Mouse (Mus musculus) heart, embryonic 16.5 days (tissue): ENCODE data around the gene Phf8. TPM values are rescaled to one million over a fixed set of nuclear protein-coding genes. Genes with fewer than 3 reads are reported as not detected.

Experiments used
- ATAC-seq: fragments of 200-750 bp; cut with Nextera tagmentation; replicated peaks from 2 replicates; pipeline ENCODE4 v1.8.0; 2017; ENCODE audit warnings: moderate number of reproducible peaks; ENCODE audit not compliant: insufficient read depth, low FRiP score; ENCODE audit errors: extremely low read depth
- H3K27ac ChIP-seq: fragments of 300-500 bp; sonication (generic); 2 replicates; pipeline ENCODE4 v1.5.1; 2014; ENCODE audit warnings: mild to moderate bottlenecking, low read length, control low read depth, moderate library complexity
- H3K27me3 ChIP-seq: fragments of 300-500 bp; sonication (generic); 2 replicates; pipeline ENCODE4 v1.6.1; 2014; ENCODE audit warnings: low read length, mixed read lengths; ENCODE audit not compliant: control insufficient read depth, insufficient read depth
- H3K36me3 ChIP-seq: fragments of 300-500 bp; sonication (generic); 2 replicates; pipeline ENCODE4 v1.6.1; 2014; ENCODE audit not compliant: control insufficient read depth, insufficient read depth
- H3K4me1 ChIP-seq: fragments of 300-500 bp; sonication (generic); 2 replicates; pipeline ENCODE4 v1.6.1; 2014; ENCODE audit warnings: low read length, mixed read lengths; ENCODE audit not compliant: control insufficient read depth, insufficient read depth
- H3K4me2 ChIP-seq: fragments of 300-500 bp; sonication (generic); 2 replicates; pipeline ENCODE4 v1.6.1; 2014; ENCODE audit warnings: low read depth, mild to moderate bottlenecking, control low read depth, low read length
- H3K4me3 ChIP-seq: fragments of 300-500 bp; sonication (generic); 2 replicates; pipeline ENCODE4 v1.5.1; 2014; ENCODE audit warnings: mild to moderate bottlenecking, control low read depth, low read length
- H3K9ac ChIP-seq: fragments of 300-500 bp; sonication (generic); 2 replicates; pipeline ENCODE4 v1.6.1; 2014; ENCODE audit warnings: low read length, control low read depth
- H3K9me3 ChIP-seq: fragments of 300-500 bp; sonication (generic); replicated peaks from 2 replicates; pipeline ENCODE4 v1.6.1; 2016; ENCODE audit warnings: low read length; ENCODE audit not compliant: control insufficient read depth
- WGBS: fragments of 180-500 bp; shearing (Covaris S2); extraction: QIAGEN DNeasy Blood & Tissue Kit; methylation state at CpG from one replicate; pipeline ENCODE4 v1.1.7; 2014; 5-methylcytosine and 5-hydroxymethylcytosine counted together
- polyA plus RNA-seq: library from polyadenylated mRNA; unstranded; fragments of >200 nt; fragmentation: Nextera tagmentation; extraction: Ambion mirVana; gene quantifications from 2 replicates; pipeline ENCODE4 v1.2.1, GENCODE M21; 2015

Gene Phf8
- polyA plus RNA-seq, 1 experiment from 2014 or later = 11.6 TPM

DNA sequence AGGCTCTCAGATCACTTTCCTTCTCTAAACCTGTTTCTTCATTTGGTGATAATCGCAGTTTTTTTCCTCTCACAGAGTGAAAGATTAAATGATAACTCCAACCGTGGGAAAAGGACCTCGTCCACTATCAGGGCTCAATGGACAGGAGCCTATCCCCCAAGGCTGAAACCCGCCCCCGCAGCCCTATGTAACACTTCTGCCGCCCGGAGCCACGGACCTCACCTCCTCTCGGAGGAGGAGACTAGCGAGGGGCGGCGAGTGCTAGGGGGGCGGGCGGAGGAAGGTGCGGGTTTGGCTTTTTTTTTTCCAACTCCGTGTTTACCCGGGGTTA, 380 bp upstream of the Phf8 start:
- Histone ChIP-seq H3K9me3 (no peaks in the 10 kb centered on the region), H3K9ac (peak overlapping the region; percentile 74), H3K27me3 (no peaks in the 10 kb centered on the region), H3K36me3 (no peaks in the 10 kb centered on the region), H3K4me3 (peak overlapping the region; percentile 72), H3K4me1 (no peaks in the 10 kb centered on the region), H3K4me2 (peak overlapping the region; percentile 60), H3K27ac (peak overlapping the region; percentile 99)
- WGBS = 17% methylated on average over 16 of the region's 17 CpGs
- ATAC-seq = no peak

DNA sequence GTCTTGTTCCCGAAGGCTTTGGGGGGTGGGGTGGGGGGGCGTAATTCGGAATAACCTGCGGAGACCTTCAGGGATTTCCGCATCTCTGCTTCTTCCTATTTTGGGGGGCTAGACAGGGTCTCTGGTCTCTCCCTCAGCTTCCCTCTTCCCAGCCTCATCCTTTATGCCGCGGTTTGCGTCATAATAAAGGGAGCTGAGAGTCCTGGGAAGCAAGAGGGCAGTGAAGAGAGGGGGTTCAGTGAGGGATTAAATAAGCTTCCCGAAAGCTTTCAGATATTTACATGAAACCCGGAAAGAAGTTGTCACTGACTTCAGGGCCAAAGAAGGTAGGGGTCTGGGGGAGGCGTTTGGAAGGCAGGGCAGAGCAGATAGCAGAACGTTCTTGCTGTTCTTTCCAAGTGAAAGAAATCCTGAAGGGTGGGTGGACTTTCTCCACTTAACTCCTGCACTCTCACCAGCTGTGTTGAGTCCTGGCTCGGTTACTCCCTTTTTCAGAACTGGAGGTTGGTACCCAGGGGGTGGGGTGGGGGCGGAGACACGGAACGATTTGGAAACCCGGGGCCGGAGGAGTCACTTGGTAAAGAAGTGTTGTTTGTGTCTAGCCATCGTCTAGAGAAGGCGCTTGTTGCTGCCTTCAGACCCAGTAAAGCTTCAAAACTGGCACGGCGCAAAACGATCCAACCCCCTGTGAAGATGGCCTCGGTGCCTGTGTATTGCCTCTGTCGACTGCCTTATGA, 1.5 kb downstream of the Phf8 start:
- H3K4me2 ChIP-seq = peak overlapping the region; percentile 68
- no peaks in the 10 kb centered on the region for H3K4me1 ChIP-seq
- no peaks in the 10 kb centered on the region for H3K27me3 ChIP-seq
- H3K36me3 ChIP-seq = no peaks in the 10 kb centered on the region
- no peaks in the 10 kb centered on the region for H3K9me3 ChIP-seq
- ATAC-seq = no peak
- peak overlapping the region; percentile 88 for H3K9ac ChIP-seq
- 14% methylated on average over 25 of the region's 25 CpGs for WGBS
- peak overlapping the region; percentile 72 for H3K4me3 ChIP-seq
- peak overlapping the region; percentile 99 for H3K27ac ChIP-seq

DNA sequence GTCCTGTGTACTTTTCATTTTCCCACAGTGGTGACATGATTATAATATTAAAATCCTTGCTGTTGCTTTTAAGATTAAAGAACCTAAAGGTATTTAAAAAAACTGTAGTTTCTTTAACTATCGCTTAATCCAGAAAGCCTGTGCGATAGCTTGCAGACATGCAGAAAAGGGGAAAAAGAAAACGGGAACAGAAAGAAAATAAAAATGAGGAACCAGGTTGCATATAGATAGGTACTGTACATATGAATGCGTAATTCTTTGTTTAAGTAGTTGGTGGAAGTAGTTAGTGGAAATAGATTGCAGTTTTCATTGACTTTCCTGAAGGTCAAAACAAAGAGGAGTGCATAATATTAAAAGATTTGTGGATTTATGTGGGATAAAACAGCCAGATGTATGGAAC, 32.9 kb downstream of the Phf8 start:
- H3K9ac ChIP-seq = no peak overlapping the region
- H3K36me3 ChIP-seq = peaks cover 5% of the 10 kb centered on the region; the same call in 1 of the 2 replicates
- 88% methylated on average over 4 of the region's 4 CpGs for WGBS
- no peak overlapping the region for H3K4me2 ChIP-seq
- no peaks in the 10 kb centered on the region for H3K4me1 ChIP-seq
- no peaks in the 10 kb centered on the region for H3K9me3 ChIP-seq
- H3K27me3 ChIP-seq = no peaks in the 10 kb centered on the region
- H3K27ac ChIP-seq = no peak overlapping the region
- H3K4me3 ChIP-seq = no peak overlapping the region
- ATAC-seq = no peak

DNA sequence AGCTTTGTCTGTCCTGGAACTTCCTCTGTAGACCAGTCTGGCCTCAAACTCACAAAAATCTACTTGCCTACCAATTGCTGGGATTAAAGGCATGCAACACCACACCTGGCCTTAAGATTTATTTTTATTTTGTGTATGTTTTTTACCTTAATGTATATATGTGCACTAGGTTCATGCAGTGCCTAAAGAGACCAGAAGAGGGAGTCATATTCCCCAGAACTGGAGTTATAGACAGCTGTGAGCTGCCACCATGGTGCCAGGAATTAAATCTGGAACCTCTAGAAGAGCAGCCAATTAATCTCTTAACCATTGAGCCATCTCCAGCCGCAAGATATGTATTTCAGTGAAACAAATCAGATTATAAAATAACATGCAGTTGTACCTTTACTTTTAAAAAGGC, 54.7 kb downstream of the Phf8 start:
- no peak for ATAC-seq
- WGBS = 97% methylated on average over 1 of the region's 1 CpGs
- Histone ChIP-seq H3K36me3 (peaks cover 7% of the 10 kb centered on the region; the same call in 1 of the 2 replicates), H3K4me2 (no peak overlapping the region), H3K27me3 (no peaks in the 10 kb centered on the region), H3K4me1 (no peaks in the 10 kb centered on the region), H3K9me3 (no peaks in the 10 kb centered on the region), H3K4me3 (no peak overlapping the region), H3K27ac (no peak overlapping the region), H3K9ac (no peak overlapping the region)

DNA sequence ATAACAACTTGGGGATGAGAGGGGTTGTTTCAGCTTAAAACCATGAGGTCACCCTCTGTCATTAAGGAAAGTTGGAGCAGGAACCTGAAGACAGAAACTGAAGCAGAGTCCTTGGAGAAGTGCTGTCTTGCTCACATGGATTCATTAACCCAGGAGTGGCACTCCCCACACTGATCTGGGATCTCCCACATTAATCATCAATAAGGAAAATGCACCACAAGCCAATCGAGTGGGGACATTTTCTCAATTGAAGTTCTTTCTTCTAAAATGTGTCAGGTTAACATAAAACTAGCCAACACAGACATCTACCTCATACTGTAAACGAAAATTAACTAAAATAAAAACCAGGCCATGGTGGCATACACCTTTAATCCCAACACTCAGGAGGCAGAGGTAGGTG, 122.9 kb downstream of the Phf8 start:
- H3K9me3 ChIP-seq = no peaks in the 10 kb centered on the region
- H3K4me1 ChIP-seq = no peaks in the 10 kb centered on the region
- WGBS = 74% methylated on average over 2 of the region's 2 CpGs
- H3K27ac ChIP-seq = no peak overlapping the region
- no peaks in the 10 kb centered on the region for H3K36me3 ChIP-seq
- H3K27me3 ChIP-seq = no peaks in the 10 kb centered on the region
- no peak overlapping the region for H3K4me3 ChIP-seq
- no peak overlapping the region for H3K4me2 ChIP-seq
- no peak overlapping the region for H3K9ac ChIP-seq
- no peak for ATAC-seq

DNA sequence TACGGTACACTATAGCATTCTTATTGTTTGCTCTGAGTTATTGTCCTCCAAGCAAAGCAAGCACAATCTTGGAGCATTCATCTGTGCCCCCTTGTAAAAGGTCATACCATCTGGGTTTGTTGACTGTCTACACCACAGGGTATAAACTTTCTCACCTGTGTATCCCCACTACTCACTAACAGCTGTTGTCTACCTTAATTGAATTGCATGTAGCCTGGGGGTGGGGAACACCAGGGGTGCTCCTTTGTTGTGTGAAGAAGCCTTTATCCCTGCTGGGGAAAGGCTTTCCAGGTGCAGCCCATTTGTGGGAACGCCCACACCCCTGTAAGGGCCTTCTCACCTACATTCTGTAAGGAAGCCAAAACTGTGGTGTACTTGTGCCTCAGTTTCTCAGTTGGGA, 133.3 kb downstream of the Phf8 start:
- H3K9me3 ChIP-seq = no peaks in the 10 kb centered on the region
- H3K27ac ChIP-seq = no peak overlapping the region
- no peak overlapping the region for H3K4me3 ChIP-seq
- no peaks in the 10 kb centered on the region for H3K4me1 ChIP-seq
- no peaks in the 10 kb centered on the region for H3K36me3 ChIP-seq
- ATAC-seq = no peak
- H3K4me2 ChIP-seq = no peak overlapping the region
- WGBS = 62% methylated on average over 2 of the region's 2 CpGs
- no peaks in the 10 kb centered on the region for H3K27me3 ChIP-seq
- no peak overlapping the region for H3K9ac ChIP-seq

DNA sequence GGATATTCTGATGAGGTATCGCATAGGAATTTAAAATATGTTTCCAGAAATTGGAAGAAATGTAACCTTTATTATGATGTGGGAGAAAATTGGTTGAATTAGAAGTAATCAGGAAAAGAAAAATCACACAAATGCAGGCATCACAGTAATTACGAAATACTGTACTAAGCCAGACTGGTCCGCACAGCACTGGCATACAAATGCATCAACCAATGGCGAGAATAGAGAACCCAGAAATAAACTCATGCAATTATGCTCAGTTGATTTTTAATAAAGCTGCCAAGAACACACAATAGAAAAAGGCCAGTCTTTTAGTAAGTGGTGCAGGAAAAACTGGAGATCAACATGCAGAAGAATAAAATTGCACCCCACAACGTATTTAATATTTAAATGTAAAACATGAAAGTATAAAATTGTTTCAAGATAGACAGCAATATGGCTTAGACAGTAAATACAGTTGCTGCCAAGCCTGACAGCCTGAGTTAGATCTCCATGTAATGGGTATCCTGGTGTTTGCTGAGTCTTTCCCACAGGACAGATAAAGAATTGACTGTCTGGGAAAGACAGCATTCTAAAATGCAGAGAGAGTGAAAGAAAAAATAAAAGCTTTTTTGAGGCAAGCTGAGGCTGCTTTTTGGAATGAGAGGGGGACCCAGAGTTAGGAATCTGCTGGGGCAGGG, 154.2 kb downstream of the Phf8 start:
- Histone ChIP-seq H3K4me2 (no peak overlapping the region), H3K4me1 (no peaks in the 10 kb centered on the region), H3K9me3 (no peaks in the 10 kb centered on the region), H3K27me3 (no peaks in the 10 kb centered on the region), H3K9ac (no peak overlapping the region), H3K27ac (no peak overlapping the region), H3K36me3 (no peaks in the 10 kb centered on the region), H3K4me3 (no peak overlapping the region)
- no peak for ATAC-seq
- 77% methylated on average over 5 of the region's 5 CpGs for WGBS

Other genes starting within 250 kb of the Phf8 start
- gene Fam120c, start 176.5 kb upstream of the Phf8 start, polyA plus RNA-seq = 3.2 and 3.8 TPM in 2 replicates